Mouse (Mus musculus): Measurements from ENCODE around the gene Zfp820. TPM values are rescaled to one million over a fixed set of nuclear protein-coding genes. Genes with fewer than 3 reads are reported as not detected.

Zfp820 gene
- polyA plus RNA-seq (2017; shearing (Covaris generic)), result under 1 TPM; 0.11 to 0.35 TPM

DNA sequence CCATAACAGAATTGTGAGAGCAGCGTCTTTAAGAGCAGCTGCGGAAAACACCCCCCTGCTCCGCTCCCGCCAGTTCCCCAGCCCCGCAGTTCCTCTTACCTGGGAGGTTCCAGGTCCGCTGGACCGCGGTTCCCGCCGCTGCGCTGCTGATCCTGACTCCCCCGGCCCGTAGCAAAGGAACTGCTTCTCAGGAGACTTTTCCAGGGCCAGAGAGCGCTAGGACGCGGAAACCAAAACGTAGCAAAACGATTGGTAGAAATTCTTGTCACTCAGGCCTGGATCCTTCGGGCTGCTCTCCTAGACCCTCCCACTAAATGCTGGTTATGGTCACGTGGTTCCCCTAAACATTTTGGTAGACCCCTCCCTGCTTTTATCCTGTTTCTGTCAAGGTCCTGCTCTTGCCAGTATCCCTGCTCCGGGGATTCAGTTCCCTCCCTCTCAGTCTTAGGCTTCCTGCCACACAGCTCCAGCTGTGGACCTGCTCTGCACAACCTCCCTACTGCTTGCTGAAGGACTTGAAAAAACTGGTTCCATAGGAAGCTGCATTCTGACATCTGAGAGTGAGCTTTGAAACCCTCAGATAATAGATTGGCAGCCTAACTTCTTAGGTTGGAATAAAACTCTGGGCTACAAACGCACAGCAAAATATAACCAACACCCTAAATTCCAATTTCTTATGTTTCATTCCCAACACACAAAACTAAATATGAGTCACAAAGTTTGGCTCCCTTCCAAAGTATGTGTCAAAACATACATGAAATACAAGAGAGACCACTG is at the start of gene Zfp820:
Gene Zfp820, minus strand, starts transcription at position 228 of the 777 bp plus-strand sequence.

Other genes starting within 250 kb of the Zfp820 start
- gene Zfp983, start 195.1 kb downstream of the Zfp820 start, polyA plus RNA-seq (2017; shearing (Covaris generic)), result 10 to 100 TPM in 1 of 2 experiments, 1 to 10 TPM in 1; 5.0 to 11.2 TPM
- 10 to 100 TPM; 10.7 to 13.6 TPM for gene Gm10226, start 153.9 kb downstream of the Zfp820 start, polyA plus RNA-seq (2017; shearing (Covaris generic))
- gene Zfp760, start 138.0 kb downstream of the Zfp820 start, polyA plus RNA-seq (2017; shearing (Covaris generic)), result 1 to 10 TPM; 2.8 to 6.4 TPM
- under 1 TPM in 1 of 2 experiments, not detected in 1; 0.31 TPM for gene Zfp229, start 115.0 kb downstream of the Zfp820 start, polyA plus RNA-seq (2017; shearing (Covaris generic))
- gene Zfp995, start 64.2 kb upstream of the Zfp820 start, polyA plus RNA-seq (2017; shearing (Covaris generic)), result 10 to 100 TPM; 14.0 to 17.3 TPM
- 10 to 100 TPM; 26.2 to 33.2 TPM for gene Zfp942, start 116.7 kb upstream of the Zfp820 start, polyA plus RNA-seq (2017; shearing (Covaris generic))
- gene Zfp943, start 116.8 kb upstream of the Zfp820 start, polyA plus RNA-seq (2017; shearing (Covaris generic)), result 10 to 100 TPM in 1 of 2 experiments, 1 to 10 TPM in 1; 9.7 to 21.2 TPM

Measured in activated CD4-positive, CD25-positive, alpha-beta regulatory T cell (primary cell).